Mouse (Mus musculus) NIH3T3 (cell line): Measurements from ENCODE around the gene Btk.

Experiments used
- DNase-seq: peaks from one replicate; pipeline ENCODE4 v3.0.0-alpha.2; 2012; ENCODE audit warnings: low read depth

Btk gene

GRCm38 (mm10) chrX:134582888-134583669 is at the start of gene Btk:
TSS of gene Btk (minus strand) at chrX:134583570.
- DNase-seq = no peak

DNA sequence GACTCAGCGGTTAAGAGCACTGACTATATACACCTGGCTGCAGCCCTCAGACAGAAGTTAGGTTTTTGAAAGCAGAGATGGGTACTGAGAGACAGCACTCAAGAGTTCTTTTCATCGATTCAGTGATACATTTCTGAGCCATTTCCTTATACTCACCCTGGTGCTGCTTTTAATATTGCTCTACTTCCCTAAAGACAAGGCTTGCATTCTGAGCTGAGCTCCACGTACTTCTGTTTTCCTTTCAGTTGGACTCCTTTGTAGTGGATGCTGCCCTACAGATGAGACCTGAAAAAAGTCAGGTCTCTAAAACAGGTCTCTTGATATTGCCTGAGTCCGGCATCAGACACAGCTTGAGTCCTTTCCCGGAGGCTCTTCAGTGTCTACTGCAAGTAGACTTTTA is 49.3 kb upstream of the Btk start:
- no peak for DNase-seq

GRCm38 (mm10) chrX:134628200-134628599 is 44.8 kb upstream of the Btk start:
- no peak for DNase-seq

DNA sequence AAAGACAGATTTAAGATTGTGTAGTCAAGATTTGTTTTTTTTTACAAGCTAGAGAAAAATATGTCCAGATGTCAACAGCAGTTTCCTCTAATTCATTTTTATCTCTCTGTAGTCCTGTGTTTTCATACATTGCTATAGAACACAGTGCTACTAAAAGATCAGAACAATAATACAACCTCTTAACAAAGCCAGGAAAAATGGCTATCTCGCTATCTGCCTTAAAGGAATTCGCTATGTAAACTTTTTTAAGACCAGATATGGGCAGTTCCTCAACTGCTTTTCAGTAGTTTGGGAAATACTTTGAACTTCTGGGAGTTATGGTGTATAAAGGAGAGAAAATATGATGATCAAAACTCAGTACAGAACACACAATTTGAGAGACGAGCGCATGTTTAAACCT is 40.0 kb upstream of the Btk start:
- DNase-seq = no peak

- DNase-seq = no peak
Observed at GRCm38 (mm10) chrX:134621685-134622084, 38.3 kb upstream of the Btk start.

DNA sequence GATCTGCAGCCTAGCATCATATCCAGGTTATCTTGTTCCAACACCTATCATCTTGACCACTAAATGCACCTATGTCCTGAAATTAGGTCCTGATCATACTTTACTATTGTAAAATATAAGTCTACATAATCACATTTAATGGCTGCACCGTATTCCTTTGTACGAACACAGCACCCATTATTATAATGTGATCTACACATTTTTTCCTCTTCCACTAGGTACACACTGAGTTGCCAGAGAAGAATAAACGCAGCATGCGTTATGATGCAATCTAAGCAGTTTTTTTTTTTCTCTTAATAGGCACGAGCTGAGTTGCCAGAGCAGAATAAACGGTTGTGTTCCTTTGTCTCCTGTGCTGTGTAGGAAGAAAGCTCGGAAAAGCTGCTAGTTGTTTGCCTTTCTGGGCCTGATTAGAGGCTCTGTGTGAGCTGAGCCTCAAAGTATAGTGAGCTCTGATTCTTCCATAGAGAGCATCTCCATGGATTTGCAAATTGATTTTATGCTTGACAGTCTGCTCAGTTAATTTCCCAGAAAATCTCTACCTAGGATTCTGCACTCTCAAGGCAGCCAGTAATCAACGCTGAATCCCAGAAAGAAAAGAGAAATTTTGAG is 37.0 kb upstream of the Btk start:
- DNase-seq = no peak

- no peak for DNase-seq
Observed at GRCm38 (mm10) chrX:134619695-134620094, 36.3 kb upstream of the Btk start.

GRCm38 (mm10) chrX:134614306-134614705 is 30.9 kb upstream of the Btk start:
- DNase-seq = no peak

DNA sequence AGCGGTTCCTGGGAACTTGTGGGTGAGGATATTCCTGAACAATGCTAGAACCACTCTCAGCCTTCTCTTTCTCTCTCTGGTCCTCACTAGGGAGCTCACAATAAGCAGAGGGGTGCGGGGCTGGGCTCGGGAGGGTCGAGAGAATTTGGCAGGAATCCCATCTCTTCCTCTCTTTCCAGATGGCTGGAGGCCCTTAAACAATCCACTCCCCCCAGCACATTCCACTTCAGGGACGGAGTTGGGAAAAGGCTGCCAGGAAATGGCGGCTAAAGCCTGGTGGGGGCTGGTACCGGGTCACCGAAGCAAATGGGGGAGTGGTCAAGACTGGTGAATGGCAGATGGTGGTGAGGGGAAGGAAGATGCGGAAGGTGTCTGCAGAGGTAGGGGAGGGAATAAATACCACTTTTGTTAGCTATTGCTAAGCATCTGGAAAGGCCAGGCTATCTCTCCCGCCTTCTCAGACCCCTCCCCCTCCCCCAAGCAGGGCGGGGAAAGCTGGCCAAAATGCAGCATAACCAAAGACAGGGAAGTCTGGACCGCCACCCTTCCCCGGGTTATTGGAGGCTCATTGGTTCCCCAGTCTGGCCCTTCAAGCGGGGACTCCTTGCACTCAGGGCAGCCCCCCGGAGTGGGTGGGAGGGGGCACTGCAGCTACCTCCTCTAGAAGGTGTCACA is 29.1 kb upstream of the Btk start:
- no peak for DNase-seq

DNA sequence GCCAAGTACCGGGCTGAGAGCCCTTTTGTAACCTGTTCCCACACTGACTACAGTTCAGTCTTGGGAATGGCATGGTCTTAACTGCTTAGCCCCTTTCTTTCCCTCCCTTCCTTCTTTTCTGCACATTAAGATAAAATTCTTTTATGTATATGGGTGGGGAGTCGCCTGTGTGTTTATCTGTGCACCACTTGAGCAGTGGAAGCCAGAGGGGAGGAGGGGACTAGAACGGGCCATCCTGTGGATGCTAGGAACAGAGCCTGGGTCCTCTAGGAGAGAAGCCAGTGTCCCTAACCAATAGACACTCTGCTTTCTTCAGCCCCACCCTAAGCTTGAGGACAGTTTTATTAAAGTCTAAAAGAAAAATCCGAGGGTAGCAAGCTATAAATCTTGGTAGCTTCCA is 27.6 kb upstream of the Btk start:
- no peak for DNase-seq

DNA sequence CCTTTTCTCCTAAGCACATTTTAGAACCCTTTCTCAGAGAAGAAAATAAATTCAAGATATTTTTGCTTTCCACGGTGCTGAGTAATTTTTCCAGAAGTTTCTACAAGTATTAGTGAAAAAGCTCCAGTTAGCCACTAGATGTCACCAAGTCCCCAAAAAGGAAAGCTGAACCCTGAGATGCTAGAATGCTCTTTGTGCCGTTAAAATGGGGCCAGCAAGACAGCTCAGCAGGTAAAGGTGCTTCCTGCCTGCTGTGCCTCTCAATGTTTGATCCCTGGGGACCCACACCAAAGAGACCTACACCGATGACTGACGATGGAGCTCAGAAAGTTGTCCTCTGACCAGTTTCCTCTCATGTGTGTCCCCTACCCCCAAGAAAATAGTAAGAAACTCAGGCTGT is 26.1 kb upstream of the Btk start:
- DNase-seq = peak; percentile 58

DNA sequence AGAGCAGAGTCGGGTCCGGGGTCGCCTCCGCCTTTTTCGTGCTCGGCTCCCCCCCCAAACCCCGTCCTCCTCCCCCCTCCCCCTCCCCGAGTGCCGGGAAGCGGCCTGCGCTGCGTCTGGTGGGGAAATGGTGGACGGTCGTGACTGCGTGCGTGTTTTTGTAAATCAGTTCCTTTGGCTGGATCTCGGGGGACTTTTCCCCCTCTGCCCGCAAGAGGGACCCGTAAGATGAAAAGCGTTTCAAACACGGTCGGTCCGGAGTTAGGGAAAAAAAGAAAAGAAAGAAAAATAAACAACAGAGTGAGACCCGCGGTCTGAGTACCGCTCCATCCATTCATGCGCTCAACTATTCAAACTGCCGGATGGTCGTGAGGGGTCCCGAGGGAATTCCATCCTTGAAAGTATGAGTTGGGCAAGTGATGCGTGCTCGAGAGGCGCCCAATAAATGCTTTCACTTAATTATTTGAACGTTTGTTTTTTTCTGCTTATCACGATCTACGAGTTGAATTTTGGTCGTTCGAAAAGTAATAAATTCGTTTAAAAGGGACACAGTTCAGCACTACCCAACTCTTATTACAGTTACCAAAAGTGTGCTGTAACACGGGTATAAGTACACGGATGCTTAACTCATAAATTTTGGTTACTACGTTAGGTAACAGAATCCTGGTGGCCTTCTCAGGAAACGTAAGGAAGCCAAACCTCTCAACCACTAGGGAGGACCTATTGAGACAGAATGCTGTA is 18.2 kb upstream of the Btk start:
- DNase-seq = peak; percentile 32

DNA sequence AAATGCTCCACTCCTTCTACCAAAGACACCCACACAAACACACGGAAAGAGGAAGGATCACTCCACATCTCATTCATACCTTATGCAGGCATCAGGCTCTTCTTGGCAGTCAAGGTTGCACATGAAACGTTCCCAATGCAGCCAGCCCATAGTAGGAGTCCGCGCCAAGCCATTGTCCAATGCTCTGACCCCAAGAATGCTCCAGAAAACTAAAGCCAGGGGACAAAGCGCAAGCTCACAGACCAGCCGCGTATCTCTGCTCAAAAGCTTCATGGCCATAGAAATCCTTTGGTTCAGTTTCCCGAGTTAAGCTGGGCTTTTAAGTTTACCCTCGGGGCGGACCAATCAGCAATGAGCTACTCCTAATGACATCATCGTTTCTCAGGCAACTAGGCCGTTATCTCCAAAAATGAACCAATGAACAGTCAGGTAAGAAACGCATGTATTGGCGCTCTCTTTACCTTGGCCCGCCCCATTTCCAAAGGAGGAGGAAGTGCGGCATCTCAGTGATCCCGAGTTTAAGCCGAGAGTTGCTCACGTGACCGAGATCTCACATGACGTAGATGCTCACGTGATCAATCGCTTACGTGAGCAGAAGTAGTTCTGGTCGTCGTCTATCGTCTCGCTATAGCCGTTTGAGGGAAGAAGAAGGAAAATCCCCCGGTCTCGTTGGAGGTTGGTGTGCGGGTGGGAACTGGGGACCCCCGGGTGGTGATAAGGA is 17.4 kb upstream of the Btk start, which contains the start of the genes Gla and Hnrnph2:
TSS of gene Gla (minus strand) at position 467 of the 721 bp plus-strand sequence.
TSS of gene Hnrnph2 (plus strand) at position 521 of the 721 bp plus-strand sequence.
- DNase-seq = peak; percentile 96

- DNase-seq = peak; percentile 68
Observed at GRCm38 (mm10) chrX:134599922-134600565, 16.7 kb upstream of the Btk start.

GRCm38 (mm10) chrX:134589836-134590235 is 6.5 kb upstream of the Btk start:
- DNase-seq = no peak

DNA sequence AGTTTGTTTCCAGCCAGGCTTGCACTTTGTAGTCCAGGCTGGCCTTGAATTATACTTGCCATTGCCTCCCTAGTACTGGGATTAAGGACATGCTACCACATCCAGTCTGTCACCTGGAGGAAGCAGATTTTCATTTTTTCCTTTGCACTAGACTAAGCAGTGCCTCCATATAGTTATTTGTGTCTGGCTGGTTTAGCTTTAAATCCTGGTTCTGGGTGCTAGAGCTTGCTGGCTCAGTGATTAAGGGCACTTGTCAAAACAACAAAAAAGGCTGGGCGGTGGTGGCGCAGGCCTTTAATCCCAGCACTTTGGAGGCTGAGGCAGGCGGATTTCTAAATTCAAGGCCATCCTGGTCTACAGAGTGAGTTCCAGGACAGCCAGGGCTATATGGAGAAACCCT is 5.6 kb upstream of the Btk start:
- no peak for DNase-seq

DNA sequence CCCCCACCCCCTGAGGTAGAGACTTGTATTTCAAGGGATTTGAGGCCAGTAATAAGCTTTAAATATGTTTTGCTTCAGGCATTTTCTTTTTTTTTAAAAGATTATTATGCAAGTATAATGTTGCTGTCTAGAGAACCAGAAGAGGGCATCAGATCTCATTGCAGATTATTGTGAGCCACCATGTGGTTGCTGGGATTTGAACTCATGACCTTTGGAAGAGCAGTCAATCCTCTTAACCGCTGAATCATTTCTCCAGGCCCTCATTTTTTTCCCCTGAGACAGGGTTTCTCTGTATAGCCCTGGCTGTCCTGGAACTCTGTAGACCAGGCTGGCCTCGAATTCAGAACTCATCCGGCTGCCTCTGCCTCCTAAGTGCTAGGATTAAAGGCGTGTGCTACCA is 4.9 kb upstream of the Btk start:
- peak; percentile 57 for DNase-seq

DNA sequence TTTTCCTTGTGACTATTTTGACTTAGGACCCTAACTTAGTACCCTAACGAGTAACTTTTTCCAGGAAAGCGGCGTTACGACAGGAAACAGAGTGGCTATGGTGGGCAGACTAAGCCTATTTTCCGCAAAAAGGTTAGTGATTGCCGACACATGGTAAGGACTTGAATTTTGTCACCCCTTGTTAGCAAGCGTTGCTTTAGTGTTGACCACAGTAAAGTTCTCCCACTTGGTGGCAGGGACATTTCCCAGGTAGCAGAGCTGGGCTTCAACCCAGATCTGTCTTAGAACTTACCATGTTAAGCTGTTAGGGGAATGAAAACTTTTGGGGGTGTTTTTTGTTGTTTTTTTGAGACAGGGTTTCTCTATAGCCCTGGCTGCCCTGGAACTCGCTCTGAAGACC is 3.1 kb upstream of the Btk start:
- no peak for DNase-seq

DNA sequence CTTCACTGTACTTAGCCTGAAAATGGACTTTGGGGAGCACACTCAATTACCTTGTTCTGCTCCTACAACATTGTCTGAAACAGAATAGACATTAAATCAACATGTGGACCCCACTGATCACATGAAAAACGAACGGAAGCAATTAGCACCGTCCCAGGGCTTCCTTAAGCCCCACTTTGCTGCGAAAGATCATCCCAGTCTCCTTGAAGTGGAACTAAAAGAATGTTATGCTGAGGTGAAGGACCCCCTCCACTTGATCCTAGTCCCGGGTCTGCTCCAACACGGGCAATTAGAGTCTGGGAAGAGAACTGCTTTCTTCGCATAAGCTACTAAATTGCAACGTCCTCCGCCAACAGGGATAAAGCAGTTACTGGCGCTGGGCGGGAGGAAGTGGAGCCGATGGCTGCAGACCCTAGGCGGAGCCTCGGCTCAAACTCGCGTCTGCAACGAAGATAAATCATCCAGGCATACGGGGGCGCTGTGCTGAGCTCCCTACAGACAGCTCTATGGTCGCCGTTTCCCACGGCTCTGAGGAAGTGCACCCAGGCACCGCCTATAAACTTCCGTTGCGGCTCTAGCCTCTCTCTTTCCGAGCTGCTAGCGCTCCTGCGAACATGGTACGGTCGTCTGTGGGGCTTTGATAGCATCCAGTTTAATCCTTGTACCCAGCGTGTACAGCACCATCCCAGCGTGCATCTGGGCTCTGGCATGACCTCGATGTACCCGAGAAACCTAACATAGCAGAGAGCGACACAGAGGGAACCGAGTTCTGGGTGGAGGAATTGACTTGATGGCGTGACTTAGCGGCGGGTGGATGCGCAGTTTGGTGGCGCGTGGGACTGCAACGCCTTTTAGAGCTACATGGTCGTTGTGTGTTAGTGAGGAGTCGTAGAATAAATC is 2.0 kb upstream of the Btk start, which contains the start of gene Rpl36a:
TSS of gene Rpl36a (plus strand) at position 552 of the 900 bp plus-strand sequence.
- DNase-seq = peak; percentile 94

DNA sequence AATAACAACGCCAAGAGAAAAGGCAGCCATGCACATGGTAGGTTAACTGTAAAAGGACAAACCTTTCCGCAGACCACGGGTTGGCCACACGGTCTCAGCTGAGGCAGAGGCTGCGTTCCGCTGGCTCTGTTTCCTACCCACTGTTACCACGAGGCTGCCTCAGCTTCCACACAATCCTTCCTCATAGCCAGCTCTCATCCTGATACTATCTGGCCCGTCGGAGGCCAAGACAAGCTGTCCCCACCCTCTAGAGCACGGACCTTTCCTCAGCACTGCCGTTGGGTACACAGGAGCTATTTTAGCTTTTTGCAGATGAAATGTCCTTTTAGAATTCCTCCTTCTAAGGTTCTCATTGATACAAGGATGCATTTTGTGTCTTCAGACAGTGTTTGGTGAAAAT is 1.1 kb downstream of the Btk start:
- no peak for DNase-seq
